Mouse (Mus musculus) midbrain, postnatal 0 days (tissue): Measurements from ENCODE around the gene Gnpnat1. TPM values are rescaled to one million over a fixed set of nuclear protein-coding genes. Genes with fewer than 3 reads are reported as not detected.
"Not testable (repeated sequence)": the region's sequence is repeated elsewhere in the genome, so short reads cannot be mapped to it uniquely, and the experiment has no call there.

ENCODE experiments used
- ATAC-seq: fragments of 200-750 bp; cut with Nextera tagmentation; 2 replicates; pipeline ENCODE4 v1.8.0; 2017; ENCODE audit warnings: moderate number of reproducible peaks, mild to moderate bottlenecking, moderate TSS enrichment, moderate library complexity; ENCODE audit not compliant: low FRiP score
- DNase-seq: peaks from one replicate; pipeline ENCODE4 v3.0.0-alpha.2; 2015; ENCODE audit warnings: low spot score
- H3K27ac ChIP-seq: fragments of 300-500 bp; sonication (generic); 2 replicates; pipeline ENCODE4 v1.5.1; 2014; ENCODE audit warnings: low read depth, mild to moderate bottlenecking, low read length, mixed read lengths
- H3K27me3 ChIP-seq: fragments of 300-500 bp; sonication (generic); 2 replicates; pipeline ENCODE4 v1.6.1; 2014; ENCODE audit warnings: low read length, control low read depth, mixed read lengths; ENCODE audit not compliant: insufficient read depth
- H3K36me3 ChIP-seq: fragments of 300-500 bp; sonication (generic); 2 replicates; pipeline ENCODE4 v1.6.1; 2014; ENCODE audit warnings: low read length, control low read depth, mixed read lengths; ENCODE audit not compliant: insufficient read depth
- H3K4me1 ChIP-seq: fragments of 300-500 bp; sonication (generic); 2 replicates; pipeline ENCODE4 v1.6.1; 2014; ENCODE audit warnings: mild to moderate bottlenecking, control low read depth, antibody characterized with exemption, low read length, mixed read lengths; ENCODE audit not compliant: insufficient read depth
- H3K4me2 ChIP-seq: fragments of 300-500 bp; sonication (generic); 2 replicates; pipeline ENCODE4 v1.6.1; 2014; ENCODE audit warnings: low read depth, mild to moderate bottlenecking, low read length, mixed read lengths; ENCODE audit not compliant: poor library complexity, severe bottlenecking
- H3K4me3 ChIP-seq: fragments of 300-500 bp; sonication (generic); 2 replicates; pipeline ENCODE4 v1.5.1; 2014; ENCODE audit warnings: low read depth, mild to moderate bottlenecking, low read length, moderate library complexity
- H3K9ac ChIP-seq: fragments of 300-500 bp; sonication (generic); replicated peaks from 2 replicates; pipeline ENCODE4 v1.6.1; 2014; ENCODE audit warnings: mild to moderate bottlenecking, low read length, moderate library complexity, mixed read lengths; ENCODE audit not compliant: poor library complexity, severe bottlenecking
- H3K9me3 ChIP-seq: fragments of 300-500 bp; sonication (generic); 2 replicates; pipeline ENCODE4 v1.6.1; 2016; ENCODE audit warnings: low read length, control low read depth
- CTCF ChIP-seq: IDR thresholded peaks from 2 replicates; pipeline ENCODE4 v1.5.1; 2016; ENCODE audit warnings: antibody characterized with exemption, mild to moderate bottlenecking
- WGBS: fragments of 180-500 bp; shearing (Covaris S2); extraction: QIAGEN DNeasy Blood & Tissue Kit; methylation state at CpG from one replicate; pipeline ENCODE4 v1.1.7; 2014; 5-methylcytosine and 5-hydroxymethylcytosine counted together
- polyA plus RNA-seq: library from polyadenylated mRNA; unstranded; fragments of >200 nt; fragmentation: Nextera tagmentation; extraction: Ambion mirVana; gene quantifications from 2 replicates; pipeline ENCODE4 v1.2.1, GENCODE M21; 2015
- total RNA-seq: library from RNA; depleted of rRNA; stranded (reverse); fragments of >200 nt; gene quantifications from 2 replicates; pipeline ENCODE4 v1.2.3, GENCODE M21; 2014; rRNA removed

The Gnpnat1 gene
- 17.6 and 26.2 TPM in 2 replicates for total RNA-seq
- polyA plus RNA-seq = 19.1 and 23.5 TPM in 2 replicates

- H3K27ac ChIP-seq, DNase-seq, H3K4me3 ChIP-seq, H3K27me3 ChIP-seq, H3K9me3 ChIP-seq, ATAC-seq, H3K4me2 ChIP-seq, H3K9ac ChIP-seq, H3K4me1 ChIP-seq, H3K36me3 ChIP-seq: not testable (repeated sequence)
- 91% methylated on average over 1 of the region's 3 CpGs for WGBS
These were observed at the start of gene Gnpnat1 for GRCm38 (mm10) chr14:45404813-45405212. TSS of gene Gnpnat1 (minus strand) at chr14:45404913.

- TF ChIP-seq CTCF = no peak
These were observed 49.0 kb upstream of the Gnpnat1 start for GRCm38 (mm10) chr14:45453538-45454233.

GRCm38 (mm10) chr14:45452861-45453512 is 48.3 kb upstream of the Gnpnat1 start:
- DNase-seq (no peak), ATAC-seq (no peak)
- no peaks in the 10 kb centered on the region for H3K9me3 ChIP-seq
- peaks cover 13% of the 10 kb centered on the region for H3K4me1 ChIP-seq
- WGBS = 49% methylated on average over 11 of the region's 11 CpGs
- no peak overlapping the region for H3K9ac ChIP-seq
- 0 out of 2 replicates have a peak, but pooled peaks cover under 1% of the 10 kb centered on the region for H3K36me3 ChIP-seq
- H3K27ac ChIP-seq = no peak overlapping the region
- H3K4me2 ChIP-seq = no peak overlapping the region
- no peak for TF ChIP-seq CTCF
- no peaks in the 10 kb centered on the region for H3K27me3 ChIP-seq
- no peak overlapping the region for H3K4me3 ChIP-seq

More at GRCm38 (mm10) chr14:45453538-45454233, 49.0 kb upstream of the Gnpnat1 start:
- WGBS = 78% methylated on average over 5 of the region's 5 CpGs
- no peak overlapping the region for H3K4me3 ChIP-seq
- no peak overlapping the region for H3K27ac ChIP-seq
- no peak overlapping the region for H3K4me2 ChIP-seq
- H3K4me1 ChIP-seq = peaks cover 13% of the 10 kb centered on the region
- H3K9ac ChIP-seq = no peak overlapping the region
- no peaks in the 10 kb centered on the region for H3K9me3 ChIP-seq
- H3K36me3 ChIP-seq = 0 out of 2 replicates have a peak, but pooled peaks cover 6% of the 10 kb centered on the region
- H3K27me3 ChIP-seq = no peaks in the 10 kb centered on the region
- ATAC-seq = no peak
- no peak for DNase-seq

GRCm38 (mm10) chr14:45452148-45452547 is 47.4 kb upstream of the Gnpnat1 start:
- Histone ChIP-seq H3K27me3 (no peaks in the 10 kb centered on the region), H3K27ac (no peak overlapping the region), H3K36me3 (no peaks in the 10 kb centered on the region), H3K9ac (no peak overlapping the region), H3K9me3 (no peaks in the 10 kb centered on the region), H3K4me2 (no peak overlapping the region), H3K4me1 (peaks cover 13% of the 10 kb centered on the region), H3K4me3 (no peak overlapping the region)
- DNase-seq (no peak), ATAC-seq (no peak)
- no peak for TF ChIP-seq CTCF
- 54% methylated on average over 4 of the region's 4 CpGs for WGBS

GRCm38 (mm10) chr14:45451090-45451489 is 46.4 kb upstream of the Gnpnat1 start:
- Histone ChIP-seq H3K9me3 (no peaks in the 10 kb centered on the region), H3K4me2 (no peak overlapping the region), H3K27ac (no peak overlapping the region), H3K9ac (no peak overlapping the region), H3K4me3 (no peak overlapping the region), H3K27me3 (no peaks in the 10 kb centered on the region), H3K36me3 (no peaks in the 10 kb centered on the region), H3K4me1 (0 out of 2 replicates have a peak, but pooled peaks cover 6% of the 10 kb centered on the region)
- ATAC-seq = no peak
- TF ChIP-seq CTCF = no peak
- no peak for DNase-seq
- 22% methylated on average over 2 of the region's 2 CpGs for WGBS

- Histone ChIP-seq H3K27ac (no peak overlapping the region), H3K9me3 (no peaks in the 10 kb centered on the region), H3K9ac (no peak overlapping the region), H3K36me3 (no peaks in the 10 kb centered on the region), H3K4me2 (no peak overlapping the region), H3K4me1 (no peaks in the 10 kb centered on the region), H3K4me3 (no peak overlapping the region), H3K27me3 (no peaks in the 10 kb centered on the region)
- 80% methylated on average over 3 of the region's 3 CpGs for WGBS
- TF ChIP-seq CTCF = no peak
- DNase-seq = no peak
- no peak for ATAC-seq
These were observed 42.1 kb upstream of the Gnpnat1 start for GRCm38 (mm10) chr14:45446777-45447176.
